Mouse (Mus musculus): ENCODE results near the gene Matk. TPM values are rescaled to one million over a fixed set of nuclear protein-coding genes. Genes with fewer than 3 reads are reported as not detected.

Matk gene
- polyA plus RNA-seq, 1 experiment from 2014 or later = 1.6 TPM

GRCm38 (mm10) chr10:81229735-81230437 lies 22.8 kb upstream of the Matk start:
- peak overlapping the region; percentile 27 for H3K9ac ChIP-seq
- peak overlapping the region; percentile 18 for H3K4me3 ChIP-seq
- no peaks in the 10 kb centered on the region for H3K36me3 ChIP-seq
- H3K4me1 ChIP-seq (replicated peaks) = peaks cover 26% of the 10 kb centered on the region
- no peak for ATAC-seq (replicated peaks; ENCODE audit: insufficient number of reproducible peaks, insufficient read depth, low FRiP score, low read depth)
- no peak overlapping the region for H3K27ac ChIP-seq
- no peaks in the 10 kb centered on the region for H3K9me3 ChIP-seq (replicated peaks)
- H3K4me2 ChIP-seq = peak overlapping the region; percentile 54
- WGBS = 11% methylated on average over 20 of the region's 20 CpGs
- H3K27me3 ChIP-seq = peaks cover 43% of the 10 kb centered on the region

- Histone ChIP-seq H3K4me1 (replicated peaks) (peaks cover 26% of the 10 kb centered on the region), H3K9ac (peak within 1 kb of the TSS; percentile 27), H3K27me3 (peaks cover 43% of the 10 kb centered on the region), H3K4me3 (peak within 1 kb of the TSS; percentile 18), H3K27ac (no peak within 1 kb of the TSS), H3K9me3 (replicated peaks) (no peaks in the 10 kb centered on the region), H3K4me2 (peak within 1 kb of the TSS; percentile 54), H3K36me3 (no peaks in the 10 kb centered on the region)
- no peak for ATAC-seq (replicated peaks; ENCODE audit: insufficient number of reproducible peaks, insufficient read depth, low FRiP score, low read depth)
- 10% methylated on average over 27 of the region's 27 CpGs for WGBS
Measured at GRCm38 (mm10) chr10:81230438-81231332, 22.1 kb upstream of the Matk start, which contains the start of gene Atcay. Gene Atcay, minus strand, starts transcription at chr10:81230833.

GRCm38 (mm10) chr10:81231436-81231835 lies 21.3 kb upstream of the Matk start:
- H3K9me3 ChIP-seq (replicated peaks) = no peaks in the 10 kb centered on the region
- H3K27me3 ChIP-seq = peaks cover 43% of the 10 kb centered on the region
- no peak overlapping the region for H3K4me3 ChIP-seq
- WGBS = 44% methylated on average over 7 of the region's 7 CpGs
- no peak for ATAC-seq (replicated peaks; ENCODE audit: insufficient number of reproducible peaks, insufficient read depth, low FRiP score, low read depth)
- no peak overlapping the region for H3K27ac ChIP-seq
- H3K9ac ChIP-seq = no peak overlapping the region
- no peak overlapping the region for H3K4me2 ChIP-seq
- H3K36me3 ChIP-seq = no peaks in the 10 kb centered on the region
- H3K4me1 ChIP-seq (replicated peaks) = peaks cover 26% of the 10 kb centered on the region

- peak within 1 kb of the TSS; percentile 63 for H3K9ac ChIP-seq
- ATAC-seq (replicated peaks; ENCODE audit: insufficient number of reproducible peaks, insufficient read depth, low FRiP score, low read depth) = peak; percentile 85
- WGBS = 7% methylated on average over 29 of the region's 29 CpGs
- peak within 1 kb of the TSS; percentile 69 for H3K4me2 ChIP-seq
- H3K27ac ChIP-seq = peak within 1 kb of the TSS; percentile 32; the same call in 1 of the 2 replicates
- peaks cover 26% of the 10 kb centered on the region for H3K4me1 ChIP-seq (replicated peaks)
- H3K27me3 ChIP-seq = peaks cover 47% of the 10 kb centered on the region
- no peaks in the 10 kb centered on the region for H3K9me3 ChIP-seq (replicated peaks)
- H3K36me3 ChIP-seq = no peaks in the 10 kb centered on the region
- H3K4me3 ChIP-seq = peak within 1 kb of the TSS; percentile 69
Measured at GRCm38 (mm10) chr10:81232580-81233225, 20.0 kb upstream of the Matk start, which contains the start of gene Zfr2. Gene Zfr2, plus strand, starts transcription at chr10:81233155.

GRCm38 (mm10) chr10:81233226-81233585 lies 19.5 kb upstream of the Matk start:
- WGBS = under 1% methylated on average over 27 of the region's 28 CpGs
- H3K9me3 ChIP-seq (replicated peaks) = no peaks in the 10 kb centered on the region
- peak; percentile 58 for ATAC-seq (replicated peaks; ENCODE audit: insufficient number of reproducible peaks, insufficient read depth, low FRiP score, low read depth)
- peak overlapping the region; percentile 32; the same call in 1 of the 2 replicates for H3K27ac ChIP-seq
- H3K27me3 ChIP-seq = peaks cover 49% of the 10 kb centered on the region
- peak overlapping the region; percentile 69 for H3K4me2 ChIP-seq
- H3K4me3 ChIP-seq = peak overlapping the region; percentile 69
- H3K9ac ChIP-seq = peak overlapping the region; percentile 63
- no peaks in the 10 kb centered on the region for H3K36me3 ChIP-seq
- peaks cover 26% of the 10 kb centered on the region for H3K4me1 ChIP-seq (replicated peaks)

- no peak overlapping the region for H3K4me3 ChIP-seq
- H3K9me3 ChIP-seq (replicated peaks) = no peaks in the 10 kb centered on the region
- H3K36me3 ChIP-seq = no peaks in the 10 kb centered on the region
- H3K4me2 ChIP-seq = no peak overlapping the region
- H3K9ac ChIP-seq = no peak overlapping the region
- no peak overlapping the region for H3K27ac ChIP-seq
- WGBS = 78% methylated on average over 6 of the region's 6 CpGs
- H3K4me1 ChIP-seq (replicated peaks) = peaks cover 26% of the 10 kb centered on the region
- H3K27me3 ChIP-seq = peaks cover 42% of the 10 kb centered on the region
- ATAC-seq (replicated peaks; ENCODE audit: insufficient number of reproducible peaks, insufficient read depth, low FRiP score, low read depth) = no peak
Measured at GRCm38 (mm10) chr10:81234206-81234605, 18.5 kb upstream of the Matk start.

- no peaks in the 10 kb centered on the region for H3K36me3 ChIP-seq
- H3K27me3 ChIP-seq = peaks cover 42% of the 10 kb centered on the region
- H3K4me3 ChIP-seq = no peak overlapping the region
- no peak for ATAC-seq (replicated peaks; ENCODE audit: insufficient number of reproducible peaks, insufficient read depth, low FRiP score, low read depth)
- no peak overlapping the region for H3K27ac ChIP-seq
- H3K4me1 ChIP-seq (replicated peaks) = peaks cover 22% of the 10 kb centered on the region
- H3K9me3 ChIP-seq (replicated peaks) = no peaks in the 10 kb centered on the region
- H3K9ac ChIP-seq = no peak overlapping the region
- WGBS = 84% methylated on average over 12 of the region's 12 CpGs
- H3K4me2 ChIP-seq = no peak overlapping the region
Measured at GRCm38 (mm10) chr10:81236471-81237268, 16.1 kb upstream of the Matk start.

- WGBS = 74% methylated on average over 2 of the region's 2 CpGs
- ATAC-seq (replicated peaks; ENCODE audit: insufficient number of reproducible peaks, insufficient read depth, low FRiP score, low read depth) = no peak
- H3K27ac ChIP-seq = no peak overlapping the region
- H3K9ac ChIP-seq = no peak overlapping the region
- peaks cover 51% of the 10 kb centered on the region for H3K27me3 ChIP-seq
- no peak overlapping the region for H3K4me3 ChIP-seq
- H3K4me1 ChIP-seq (replicated peaks) = peaks cover 11% of the 10 kb centered on the region
- no peak overlapping the region for H3K4me2 ChIP-seq
- H3K36me3 ChIP-seq = no peaks in the 10 kb centered on the region
- no peaks in the 10 kb centered on the region for H3K9me3 ChIP-seq (replicated peaks)
Measured at GRCm38 (mm10) chr10:81238618-81239017, 14.1 kb upstream of the Matk start.

GRCm38 (mm10) chr10:81240876-81241275 lies 11.9 kb upstream of the Matk start:
- Histone ChIP-seq H3K9me3 (replicated peaks) (no peaks in the 10 kb centered on the region), H3K36me3 (no peaks in the 10 kb centered on the region), H3K4me3 (no peak overlapping the region), H3K4me2 (no peak overlapping the region), H3K27ac (no peak overlapping the region), H3K4me1 (replicated peaks) (peaks cover 17% of the 10 kb centered on the region), H3K9ac (no peak overlapping the region), H3K27me3 (peaks cover 60% of the 10 kb centered on the region)
- WGBS = 26% methylated on average over 13 of the region's 13 CpGs
- ATAC-seq (replicated peaks; ENCODE audit: insufficient number of reproducible peaks, insufficient read depth, low FRiP score, low read depth) = no peak

GRCm38 (mm10) chr10:81242021-81242420 lies 10.7 kb upstream of the Matk start:
- no peak for ATAC-seq (replicated peaks; ENCODE audit: insufficient number of reproducible peaks, insufficient read depth, low FRiP score, low read depth)
- Histone ChIP-seq H3K9me3 (replicated peaks) (no peaks in the 10 kb centered on the region), H3K36me3 (no peaks in the 10 kb centered on the region), H3K9ac (no peak overlapping the region), H3K27me3 (peaks cover 60% of the 10 kb centered on the region), H3K4me3 (no peak overlapping the region), H3K4me2 (no peak overlapping the region), H3K4me1 (replicated peaks) (peaks cover 17% of the 10 kb centered on the region), H3K27ac (no peak overlapping the region)
- WGBS = 91% methylated on average over 16 of the region's 16 CpGs
